In the genomic region with DNA sequence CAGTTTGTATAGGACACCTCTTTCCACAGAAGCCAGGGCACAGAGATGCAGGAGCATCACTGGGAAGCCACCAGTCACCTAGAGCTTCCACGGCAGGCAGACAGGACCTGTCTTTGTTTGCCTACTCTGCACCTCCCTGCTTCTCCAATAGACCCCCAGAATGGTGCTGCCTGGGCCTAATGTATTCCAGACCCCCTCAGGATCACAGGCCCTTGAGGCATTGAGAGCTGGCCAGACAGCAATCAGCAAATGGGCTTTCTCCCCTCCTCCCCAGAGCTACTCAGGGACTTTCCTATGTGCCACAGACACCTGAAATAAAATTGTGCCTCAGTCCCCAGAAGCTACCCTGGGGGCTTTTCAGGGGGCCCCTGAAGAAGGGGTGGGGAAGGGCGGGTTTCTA, we compare ENCODE assay signal across 15 mouse cellular contexts. TPM values are rescaled to one million over a fixed set of nuclear protein-coding genes. Genes with fewer than 3 reads are reported as not detected.
A peak's percentile ranks its signal among the peaks of the same experiment; 100 is the strongest.
DNase-seq lines count a peak whose midpoint lies in the region; ATAC-seq lines count a peak whose summit lies in the region.
"Had no signal": no experiment of that assay in that cellular context is flagged by ENCODE, and none has a peak within 500 bp of the region (broad histone marks: within the 10 kb centered on the region; RNA-seq: fewer than 3 reads in every experiment).

No protein-coding gene starts in this region.

- peak overlapping the region; percentile 0; the same call in 1 of the 2 replicates for H3K4me3 ChIP-seq in kidney, embryonic 14.5 days (ENCODE audit: low read length)
- peak overlapping the region; percentile 92 for H3K4me3 ChIP-seq in forebrain, embryonic 15.5 days
- H3K4me3 ChIP-seq in limb, embryonic 12.5 days (replicated peaks) = peak overlapping the region; percentile 71
- peak overlapping the region; percentile 86 for H3K4me3 ChIP-seq in neural tube, embryonic 14.5 days (ENCODE audit: low read depth, low read length)
- H3K4me3 ChIP-seq: erythroblast, embryonic 14.5 days; liver, embryonic 13.5 days had no signal

- no peak for ATAC-seq in kidney, embryonic 14.5 days (ENCODE audit: low FRiP score, low TSS enrichment)
- no peak for ATAC-seq in forebrain, embryonic 15.5 days (replicated peaks)
- ATAC-seq in limb, embryonic 12.5 days (ENCODE audit: insufficient number of reproducible peaks, insufficient read depth, low FRiP score, low TSS enrichment, low read depth) = no peak
- no peak for ATAC-seq in neural tube, embryonic 14.5 days (ENCODE audit: low read depth)

- 59% methylated on average over 2 of the region's 2 CpGs for WGBS in kidney, embryonic 14.5 days
- WGBS in forebrain, embryonic 15.5 days = 19% methylated on average over 2 of the region's 2 CpGs
- WGBS in limb, embryonic 12.5 days = 10% methylated on average over 2 of the region's 2 CpGs
- WGBS in neural tube, embryonic 14.5 days = 42% methylated on average over 2 of the region's 2 CpGs

- no peak overlapping the region for H3K9ac ChIP-seq in kidney, embryonic 14.5 days (ENCODE audit: low read depth, low read length)
- H3K9ac ChIP-seq in forebrain, embryonic 15.5 days (replicated peaks) = peak overlapping the region; percentile 27
- H3K9ac ChIP-seq in limb, embryonic 12.5 days (replicated peaks) = peak overlapping the region; percentile 97
- peak overlapping the region; percentile 39; the same call in 1 of the 2 replicates for H3K9ac ChIP-seq in neural tube, embryonic 14.5 days (replicated peaks; ENCODE audit: low read depth, low read length)
- H3K9ac ChIP-seq: liver, embryonic 13.5 days had no signal

- no peaks in the 10 kb centered on the region for H3K27me3 ChIP-seq in kidney, embryonic 14.5 days (ENCODE audit: control insufficient read depth, insufficient read depth, low read length)
- H3K27me3 ChIP-seq in forebrain, embryonic 15.5 days = no peaks in the 10 kb centered on the region
- H3K27me3 ChIP-seq in limb, embryonic 12.5 days = no peaks in the 10 kb centered on the region
- H3K27me3 ChIP-seq in neural tube, embryonic 14.5 days (ENCODE audit: control insufficient read depth, insufficient read depth, low read length) = no peaks in the 10 kb centered on the region

- 0 out of 2 replicates have a peak, but pooled peaks cover 6% of the 10 kb centered on the region for H3K4me1 ChIP-seq in kidney, embryonic 14.5 days (ENCODE audit: control insufficient read depth, insufficient read depth, low read length)
- H3K4me1 ChIP-seq in forebrain, embryonic 15.5 days = peaks cover 47% of the 10 kb centered on the region
- H3K4me1 ChIP-seq in limb, embryonic 12.5 days (replicated peaks) = peaks cover 32% of the 10 kb centered on the region
- peaks cover 35% of the 10 kb centered on the region for H3K4me1 ChIP-seq in neural tube, embryonic 14.5 days (ENCODE audit: control insufficient read depth, insufficient read depth, low read length)
- H3K4me1 ChIP-seq: liver, embryonic 13.5 days had no signal

- H3K9me3 ChIP-seq in kidney, embryonic 14.5 days (ENCODE audit: control insufficient read depth, low read length) = no peaks in the 10 kb centered on the region
- H3K9me3 ChIP-seq in forebrain, embryonic 15.5 days = no peaks in the 10 kb centered on the region
- H3K9me3 ChIP-seq in limb, embryonic 12.5 days = no peaks in the 10 kb centered on the region
- H3K9me3 ChIP-seq in neural tube, embryonic 14.5 days (ENCODE audit: control insufficient read depth, low read length) = no peaks in the 10 kb centered on the region
- H3K9me3 ChIP-seq: liver, embryonic 13.5 days had no signal

- no peak for DNase-seq in kidney, adult 9 months
- no peak for DNase-seq in cerebellum, postnatal 36 days
- no peak for DNase-seq in spleen, adult 18-20 months
- DNase-seq in cerebellum, postnatal 10 days = no peak
- DNase-seq: adrenal gland, adult 2 months; B cell, adult 2 months; cerebellum, adult 8-10 months; heart, adult 11 months; layer of hippocampus, adult 9-11 months; liver, embryonic 13.5 days had no signal

- H3K4me2 ChIP-seq in kidney, embryonic 14.5 days (replicated peaks; ENCODE audit: low read depth, low read length) = peak overlapping the region; percentile 77; the same call in 1 of the 2 replicates
- peak overlapping the region; percentile 91 for H3K4me2 ChIP-seq in forebrain, embryonic 15.5 days (replicated peaks)
- peak overlapping the region; percentile 88 for H3K4me2 ChIP-seq in limb, embryonic 12.5 days
- H3K4me2 ChIP-seq in neural tube, embryonic 14.5 days (ENCODE audit: low read depth, low read length) = peak overlapping the region; percentile 97
- H3K4me2 ChIP-seq: liver, embryonic 13.5 days had no signal

- no peak overlapping the region; the same call in 1 of the 2 replicates for H3K27ac ChIP-seq in kidney, embryonic 14.5 days (ENCODE audit: low read depth, low read length)
- H3K27ac ChIP-seq in forebrain, embryonic 15.5 days (replicated peaks) = peak overlapping the region; percentile 68
- peak overlapping the region; percentile 100 for H3K27ac ChIP-seq in limb, embryonic 12.5 days
- H3K27ac ChIP-seq in neural tube, embryonic 14.5 days (ENCODE audit: low read depth, low read length) = peak overlapping the region; percentile 57; the same call in 1 of the 2 replicates
- H3K27ac ChIP-seq: liver, embryonic 13.5 days had no signal

- peaks cover 40% of the 10 kb centered on the region for H3K36me3 ChIP-seq in kidney, embryonic 14.5 days (ENCODE audit: control insufficient read depth, insufficient read depth, low read length)
- H3K36me3 ChIP-seq in forebrain, embryonic 15.5 days = peaks cover 23% of the 10 kb centered on the region
- peaks cover 46% of the 10 kb centered on the region for H3K36me3 ChIP-seq in limb, embryonic 12.5 days
- peaks cover 19% of the 10 kb centered on the region for H3K36me3 ChIP-seq in neural tube, embryonic 14.5 days (ENCODE audit: control insufficient read depth, insufficient read depth, low read length)

RNA-seq across cellular contexts. Expression of gene Kctd15, which starts 5.2 kb away (rescaled TPM):
- 15.7 and 28.7 TPM in 2 replicates for polyA plus RNA-seq in kidney, embryonic 14.5 days (2014; fragmentation: Nextera tagmentation; extraction: Ambion mirVana)
- 27.7 and 29.0 TPM in 2 replicates for polyA plus RNA-seq in forebrain, embryonic 15.5 days (2015; fragmentation: Nextera tagmentation; extraction: Ambion mirVana)
- polyA plus RNA-seq in limb, embryonic 12.5 days (2016; fragmentation: Nextera tagmentation; extraction: Ambion mirVana) = 63.8 and 66.6 TPM in 2 replicates
- polyA plus RNA-seq in neural tube, embryonic 14.5 days (2014; fragmentation: Nextera tagmentation; extraction: Ambion mirVana) = 11.8 and 22.9 TPM in 2 replicates
- polyA plus RNA-seq: erythroblast, embryonic 14.5 days had no signal

Comparison
In these comparisons a context has a peak if more than half of its experiments do, and no peak if none do; other contexts are left out.
1. H3K4me3 ChIP-seq: peak in every context shown above with its lines; median percentile 92 in forebrain, embryonic 15.5 days; 86 in neural tube, embryonic 14.5 days; 71 in limb, embryonic 12.5 days; 0 in kidney, embryonic 14.5 days.